Mouse (Mus musculus) cerebellum, adult 2 months (tissue): ENCODE results near the gene Rpl38. TPM values are rescaled to one million over a fixed set of nuclear protein-coding genes. Genes with fewer than 3 reads are reported as not detected.

Source experiments
- DNase-seq, 2 experiments: peaks; one replicate each; pipeline ENCODE4 v3.0.0; 2021
- H3K27ac ChIP-seq: fragments of 200-500 bp; 2 replicates; pipeline ENCODE4 v1.5.1; 2012; ENCODE audit warnings: low read length, control low read depth, inconsistent platforms; ENCODE audit not compliant: insufficient read depth
- H3K27me3 ChIP-seq: fragments of 200-500 bp; 2 replicates; pipeline ENCODE4 v1.6.1; 2012; ENCODE audit warnings: inconsistent platforms, mild to moderate bottlenecking, low read length, moderate library complexity; ENCODE audit not compliant: control insufficient read depth, insufficient read depth
- H3K4me1 ChIP-seq: fragments of 200-500 bp; 2 replicates; pipeline ENCODE4 v1.6.1; 2011; ENCODE audit warnings: low read length; ENCODE audit not compliant: control insufficient read depth, insufficient read depth
- H3K4me3 ChIP-seq: fragments of 200-500 bp; replicated peaks from 2 replicates; pipeline ENCODE3; 2011; ENCODE audit warnings: mild to moderate bottlenecking, low read depth, low read length, control low read depth; ENCODE audit not compliant: insufficient read depth
- CTCF ChIP-seq: fragments of 200-500 bp; IDR thresholded peaks from 2 replicates; pipeline ENCODE4 v1.5.1; 2011; ENCODE audit warnings: low read depth, mild to moderate bottlenecking, control low read depth, low read length, moderate library complexity, borderline replicate concordance; ENCODE audit not compliant: insufficient read depth
- POLR2A ChIP-seq: fragments of 200-500 bp; IDR thresholded peaks from 2 replicates; pipeline ENCODE4 v1.6.1; 2011; ENCODE audit warnings: low read length, control low read depth, borderline replicate concordance; ENCODE audit not compliant: insufficient read depth
- WGBS: fragments of 180-500 bp; shearing (Covaris S2); methylation state at CpG from one replicate; pipeline ENCODE4 v1.1.7; 2018; 5-methylcytosine and 5-hydroxymethylcytosine counted together
- polyA plus RNA-seq: library from polyadenylated mRNA; depleted of rRNA; stranded (reverse); fragments of >200 nt; gene quantifications from 2 replicates; pipeline ENCODE4 v1.2.3, GENCODE M21; 2012

Rpl38 gene
- polyA plus RNA-seq, 1 experiment, result 1,509 TPM

GRCm38 (mm10) chr11:114636727-114637505 lies 31.4 kb upstream of the Rpl38 start:
- DNase-seq, result peak; percentile 41 to 56

GRCm38 (mm10) chr11:114638647-114639290 lies 29.6 kb upstream of the Rpl38 start:
- H3K4me3 ChIP-seq, result no peak overlapping the region
- no peaks in the 10 kb centered on the region for H3K27me3 ChIP-seq
- TF ChIP-seq POLR2A (no peak), CTCF (no peak)
- no peak overlapping the region for H3K27ac ChIP-seq
- 91% methylated on average over 10 of the region's 10 CpGs for WGBS
- H3K4me1 ChIP-seq, result peaks cover 9% of the 10 kb centered on the region
- no peak for DNase-seq

More at GRCm38 (mm10) chr11:114636727-114637505, 31.4 kb upstream of the Rpl38 start:
- WGBS, result 34% methylated on average over 35 of the region's 35 CpGs
- TF ChIP-seq CTCF (no peak), POLR2A (no peak)
- H3K4me1 ChIP-seq, result peaks cover 9% of the 10 kb centered on the region
- peak overlapping the region; percentile 12 for H3K4me3 ChIP-seq
- no peak overlapping the region for H3K27ac ChIP-seq
- H3K27me3 ChIP-seq, result no peaks in the 10 kb centered on the region

GRCm38 (mm10) chr11:114639681-114640103 lies 28.6 kb upstream of the Rpl38 start:
- TF ChIP-seq POLR2A (no peak), CTCF (no peak)
- Histone ChIP-seq H3K27me3 (no peaks in the 10 kb centered on the region), H3K4me3 (no peak overlapping the region), H3K27ac (no peak overlapping the region), H3K4me1 (peaks cover 9% of the 10 kb centered on the region)
- DNase-seq, result no peak
- WGBS, result 66% methylated on average over 19 of the region's 19 CpGs

- Histone ChIP-seq H3K4me3 (no peak overlapping the region), H3K27me3 (no peaks in the 10 kb centered on the region), H3K4me1 (peaks cover 9% of the 10 kb centered on the region), H3K27ac (no peak overlapping the region)
- no peak for DNase-seq
- 73% methylated on average over 6 of the region's 6 CpGs for WGBS
- TF ChIP-seq CTCF, result no peak
- no peak for TF ChIP-seq POLR2A
Observed at GRCm38 (mm10) chr11:114640658-114641057, 27.7 kb upstream of the Rpl38 start.

GRCm38 (mm10) chr11:114641136-114641535 lies 27.2 kb upstream of the Rpl38 start:
- TF ChIP-seq POLR2A (no peak), CTCF (no peak)
- H3K4me1 ChIP-seq, result peaks cover 6% of the 10 kb centered on the region
- 92% methylated on average over 8 of the region's 8 CpGs for WGBS

GRCm38 (mm10) chr11:114642184-114642583 lies 26.1 kb upstream of the Rpl38 start:
- DNase-seq, result no peak
- TF ChIP-seq CTCF, result no peak
- TF ChIP-seq POLR2A, result no peak
- H3K27me3 ChIP-seq, result no peaks in the 10 kb centered on the region
- H3K4me3 ChIP-seq, result no peak overlapping the region
- 65% methylated on average over 12 of the region's 12 CpGs for WGBS
- no peak overlapping the region for H3K27ac ChIP-seq
- peaks cover 2% of the 10 kb centered on the region; the same call in 1 of the 2 replicates for H3K4me1 ChIP-seq

More at GRCm38 (mm10) chr11:114641136-114641535, 27.2 kb upstream of the Rpl38 start:
- Histone ChIP-seq H3K4me3 (no peak overlapping the region), H3K27ac (no peak overlapping the region), H3K27me3 (no peaks in the 10 kb centered on the region)
- DNase-seq, result no peak

GRCm38 (mm10) chr11:114642926-114643325 lies 25.4 kb upstream of the Rpl38 start:
- no peak for DNase-seq
- TF ChIP-seq POLR2A (no peak), CTCF (no peak)
- Histone ChIP-seq H3K4me1 (no peaks in the 10 kb centered on the region), H3K4me3 (no peak overlapping the region), H3K27ac (no peak overlapping the region), H3K27me3 (no peaks in the 10 kb centered on the region)
- 75% methylated on average over 11 of the region's 11 CpGs for WGBS
